Mouse (Mus musculus): Measurements from ENCODE around the gene Acot8. TPM values are rescaled to one million over a fixed set of nuclear protein-coding genes. Genes with fewer than 3 reads are reported as not detected.

Acot8 gene
- total and polyA plus RNA-seq, 3 experiments, result 30.9 to 40.3 TPM; not detected in 1

DNA sequence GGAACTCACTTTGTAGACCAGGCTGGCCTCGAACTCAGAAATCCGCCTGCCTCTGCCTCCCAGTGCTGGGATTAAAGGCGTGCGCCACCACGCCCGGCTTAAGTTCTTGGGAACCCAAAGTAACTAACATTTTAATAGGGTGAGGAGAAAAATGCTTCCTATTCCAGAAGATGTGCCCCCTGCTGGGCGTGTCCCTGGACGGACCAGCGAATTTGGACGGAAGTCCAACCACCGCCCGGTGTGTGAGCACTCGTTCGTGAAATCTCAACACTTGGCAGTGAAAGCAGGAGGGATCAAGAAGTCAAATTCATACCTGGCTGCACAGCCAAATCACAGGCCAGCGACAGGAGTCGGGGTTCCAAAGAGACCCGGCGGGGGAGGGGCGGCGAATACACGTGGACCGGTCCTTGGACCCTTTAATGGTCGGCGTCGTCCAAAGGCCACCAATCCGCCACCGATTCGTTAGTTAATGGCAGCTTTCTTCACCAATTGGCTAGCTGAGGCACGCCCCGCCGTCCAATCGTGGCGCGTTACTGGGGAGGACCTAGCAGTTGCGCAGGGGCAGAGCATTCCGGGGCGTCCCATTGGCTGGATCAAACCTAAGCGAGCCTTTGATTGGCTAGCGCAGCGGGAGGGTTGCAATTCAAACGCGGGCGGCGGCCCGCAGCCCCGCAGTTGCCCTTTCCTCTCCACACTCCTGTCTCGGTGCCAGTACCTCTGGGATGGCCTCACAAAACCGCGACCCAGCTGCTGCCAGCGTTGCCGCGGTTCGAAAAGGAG lies 35.2 kb downstream of the Acot8 start, which contains the start of gene Ube2c (continued):
- TF ChIP-seq BHLHE40 (IDR thresholded peaks at IDR 0.05; ENCODE audit: borderline replicate concordance, low read depth, low read length) (no peak), POLR2A (IDR thresholded peaks at IDR 0.05; ENCODE audit: control insufficient read depth in 1 of 2, insufficient read depth in 1 of 2, low read depth in 1 of 2, low read length in 2 of 2, poor library complexity in 1 of 2) (peak in 1 of 2 experiments; percentile 94; a peak in 2 of 4 replicates), CHD1 (IDR thresholded peaks at IDR 0.05; ENCODE audit: low read depth, low read length) (no peak), GATA1 (IDR thresholded peaks at IDR 0.05; ENCODE audit: low read depth, low read length) (no peak), USF1 (IDR thresholded peaks at IDR 0.05; ENCODE audit: low read depth, low read length) (peak; percentile 66), ELF1 (IDR thresholded peaks at IDR 0.05; ENCODE audit: low read depth, low read length) (0 out of 2 replicates have a peak, but pooled peaks have one; percentile 12), KAT2A (conservative IDR thresholded peaks at IDR 0.05; ENCODE audit: low read depth, low read length) (peak; percentile 61; the same call in 1 of the 2 replicates), NELFE (IDR thresholded peaks at IDR 0.05; ENCODE audit: low read depth, low read length) (peak; percentile 94), CTCF (IDR thresholded peaks at IDR 0.05 in 2 of 3, conservative IDR thresholded peaks at IDR 0.05 in 1 of 3; ENCODE audit: control insufficient read depth in 1 of 3, insufficient read depth in 1 of 3, low read depth in 2 of 3, low read length in 3 of 3, poor library complexity in 1 of 3, severe bottlenecking in 1 of 3) (peak in 1 of 3 experiments; percentile 20; a peak in 1 of 6 replicates), HCFC1 (IDR thresholded peaks at IDR 0.05; ENCODE audit: low read depth, low read length) (peak; percentile 76), NRF1 (IDR thresholded peaks at IDR 0.05; ENCODE audit: insufficient read depth, low read depth, low read length, poor library complexity, severe bottlenecking) (peak; percentile 82), JUND (IDR thresholded peaks at IDR 0.05; ENCODE audit: low read depth, low read length) (no peak), TBP (IDR thresholded peaks at IDR 0.05; ENCODE audit: low read depth, low read length) (peak; percentile 94), SMC3 (IDR thresholded peaks at IDR 0.05; ENCODE audit: low read depth, low read length) (0 out of 2 replicates have a peak, but pooled peaks have one; percentile 0), GABPA (IDR thresholded peaks at IDR 0.05; ENCODE audit: low read depth, low read length) (peak; percentile 25; the same call in 1 of the 2 replicates), ETS1 (IDR thresholded peaks at IDR 0.05; ENCODE audit: low read depth, low read length) (peak; percentile 12; the same call in 1 of the 2 replicates), RAD21 (IDR thresholded peaks at IDR 0.05; ENCODE audit: low read depth, low read length) (no peak), MXI1 (IDR thresholded peaks at IDR 0.05; ENCODE audit: low read depth, low read length) (peak; percentile 98), MAFK (IDR thresholded peaks at IDR 0.05; ENCODE audit: borderline replicate concordance, low read depth, low read length) (no peak), MAZ (IDR thresholded peaks at IDR 0.05; ENCODE audit: low read depth, low read length) (no peak), UBTF (IDR thresholded peaks at IDR 0.05; ENCODE audit: borderline replicate concordance, insufficient read depth, low read depth, low read length) (no peak), TCF12 (IDR thresholded peaks at IDR 0.05; ENCODE audit: low read depth, low read length) (peak; percentile 43; the same call in 1 of the 2 replicates), POLR2AphosphoS5 (IDR thresholded peaks at IDR 0.05; ENCODE audit: borderline replicate concordance, low read depth, low read length) (no peak), RCOR1 (IDR thresholded peaks at IDR 0.05; ENCODE audit: low read depth, low read length) (no peak)

Data from MEL (cell line).